Mouse (Mus musculus): ENCODE measurements around the gene 2310057M21Rik. TPM values are rescaled to one million over a fixed set of nuclear protein-coding genes. Genes with fewer than 3 reads are reported as not detected.
"Not testable (repeated sequence)": the region's sequence is repeated elsewhere in the genome, so short reads cannot be mapped to it uniquely, and the experiment has no call there.

The 2310057M21Rik gene
- 25.6 and 28.7 TPM in 2 replicates for polyA plus RNA-seq (2014; fragmentation: Nextera tagmentation; extraction: Ambion mirVana)

DNA sequence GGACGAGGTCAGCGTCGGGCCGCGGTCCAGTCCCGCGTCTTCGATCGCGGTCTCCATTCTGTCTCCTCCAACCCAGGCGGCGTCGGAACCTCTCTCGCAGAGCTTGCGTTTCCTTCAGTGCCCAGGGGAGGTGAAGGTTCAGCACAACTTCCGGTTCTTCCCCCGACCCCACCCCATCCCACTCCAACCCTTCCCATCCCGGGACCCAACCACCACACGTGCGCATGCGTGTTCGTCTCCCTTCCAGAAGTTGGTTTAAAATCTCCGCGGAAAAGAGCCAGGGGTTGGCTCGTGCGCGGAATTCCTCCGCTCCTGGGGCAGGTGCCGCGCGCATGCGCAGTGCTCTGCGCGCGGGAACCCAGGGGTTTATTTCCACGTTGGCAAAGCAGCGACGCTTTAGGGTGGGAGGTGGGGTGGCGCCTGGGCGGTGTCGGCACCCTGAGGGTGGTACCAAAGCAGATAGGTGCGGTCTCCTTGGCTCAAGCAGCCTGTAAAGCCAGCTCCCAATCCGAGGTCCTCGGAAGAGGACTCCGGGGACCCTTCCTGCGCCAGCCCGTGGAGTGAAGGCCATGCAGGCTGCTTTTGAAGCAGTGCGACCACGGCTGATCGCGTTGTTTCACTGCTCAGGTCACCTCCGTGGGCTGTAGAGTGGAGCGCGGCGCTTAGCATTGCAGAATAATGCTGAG lies at the start of gene 2310057M21Rik:
2310057M21Rik (minus strand) TSS at position 145 of the 686 bp plus-strand sequence.
- peak; percentile 98 for DNase-seq (ENCODE audit: low spot score)
- H3K4me3 ChIP-seq (ENCODE audit: low read depth, low read length) = peak within 1 kb of the TSS; percentile 81
- H3K9me3 ChIP-seq (ENCODE audit: control insufficient read depth, low read length) = no peaks in the 10 kb centered on the region
- H3K4me2 ChIP-seq (ENCODE audit: low read depth) = peak within 1 kb of the TSS; percentile 93
- no peaks in the 10 kb centered on the region for H3K27me3 ChIP-seq (ENCODE audit: control insufficient read depth, insufficient read depth, low read length)
- peak; percentile 98 for ATAC-seq (ENCODE audit: insufficient read depth, low FRiP score, low TSS enrichment)
- H3K27ac ChIP-seq (ENCODE audit: low read depth, low read length) = peak within 1 kb of the TSS; percentile 78
- no peaks in the 10 kb centered on the region for H3K36me3 ChIP-seq (ENCODE audit: control insufficient read depth, insufficient read depth, low read length)
- under 1% methylated on average over 55 of the region's 55 CpGs for WGBS
- peaks cover 11% of the 10 kb centered on the region for H3K4me1 ChIP-seq (ENCODE audit: control insufficient read depth, insufficient read depth, low read length)
- peak within 1 kb of the TSS; percentile 88 for H3K9ac ChIP-seq (ENCODE audit: low read length)

DNA sequence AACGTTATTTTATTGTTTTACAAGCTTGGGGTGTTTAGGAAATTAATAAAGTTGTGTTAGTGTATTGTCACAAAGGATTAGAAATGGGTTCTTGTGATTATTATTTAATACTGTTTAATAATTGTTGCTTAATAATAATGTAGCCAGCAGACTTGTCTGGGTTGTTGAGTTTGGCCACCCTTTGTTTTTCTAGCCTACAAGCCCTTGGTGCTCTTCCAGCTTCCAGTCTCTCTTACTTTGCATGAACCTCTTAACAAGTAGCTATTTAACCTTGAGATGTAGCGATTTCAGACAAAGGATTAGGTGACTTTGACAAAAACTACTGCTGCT lies 49.3 kb upstream of the 2310057M21Rik start:
- Histone ChIP-seq H3K27me3 (ENCODE audit: control insufficient read depth, insufficient read depth, low read length) (no peaks in the 10 kb centered on the region), H3K9ac (ENCODE audit: low read length) (no peak overlapping the region), H3K36me3 (ENCODE audit: control insufficient read depth, insufficient read depth, low read length) (no peaks in the 10 kb centered on the region), H3K4me3 (ENCODE audit: low read depth, low read length) (no peak overlapping the region), H3K9me3 (ENCODE audit: control insufficient read depth, low read length) (no peaks in the 10 kb centered on the region), H3K4me2 (ENCODE audit: low read depth) (no peak overlapping the region), H3K27ac (ENCODE audit: low read depth, low read length) (no peak overlapping the region), H3K4me1 (ENCODE audit: control insufficient read depth, insufficient read depth, low read length) (peaks cover 15% of the 10 kb centered on the region; the same call in 1 of the 2 replicates)
- no peak for ATAC-seq (ENCODE audit: insufficient read depth, low FRiP score, low TSS enrichment)
- 57% methylated on average over 2 of the region's 2 CpGs for WGBS
- no peak for DNase-seq (ENCODE audit: low spot score)

DNA sequence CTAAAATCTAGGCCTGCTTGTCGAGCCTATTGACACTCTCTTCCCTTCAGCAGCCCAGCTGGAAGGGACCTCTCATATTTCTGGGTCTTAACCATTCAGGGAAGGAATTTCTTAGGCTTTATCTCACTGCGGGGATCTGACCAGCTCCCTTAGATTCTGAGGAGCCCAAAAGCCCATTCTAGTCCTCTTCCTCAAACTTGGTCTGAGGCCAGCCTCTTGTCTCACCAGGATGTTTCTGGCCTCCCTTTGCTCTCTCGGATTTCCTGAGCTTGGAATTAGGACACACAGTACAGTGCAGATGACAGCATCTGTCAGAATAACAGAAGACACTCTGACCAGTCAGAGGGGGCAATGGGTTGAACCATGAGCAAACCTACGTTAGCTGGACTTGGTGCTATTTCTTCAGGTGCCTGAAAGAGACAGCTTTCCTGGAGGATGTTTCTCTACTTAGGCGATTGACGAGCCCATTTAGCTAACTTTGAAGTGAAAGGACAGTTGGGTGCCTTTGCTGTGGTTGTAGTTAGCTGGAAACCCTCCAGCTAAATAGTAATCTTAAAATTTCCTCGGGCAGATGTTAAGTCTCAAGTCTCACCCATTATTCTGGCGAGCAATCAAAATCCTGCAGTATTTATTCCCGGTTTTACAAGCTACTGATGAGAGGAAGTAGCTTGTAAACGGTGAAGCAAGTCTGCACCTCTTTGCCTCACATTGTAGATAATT lies 48.8 kb upstream of the 2310057M21Rik start:
- Histone ChIP-seq H3K9me3 (ENCODE audit: control insufficient read depth, low read length) (no peaks in the 10 kb centered on the region), H3K27me3 (ENCODE audit: control insufficient read depth, insufficient read depth, low read length) (no peaks in the 10 kb centered on the region), H3K4me1 (ENCODE audit: control insufficient read depth, insufficient read depth, low read length) (peaks cover 15% of the 10 kb centered on the region; the same call in 1 of the 2 replicates), H3K4me2 (ENCODE audit: low read depth) (peak overlapping the region; percentile 56), H3K9ac (ENCODE audit: low read length) (no peak overlapping the region), H3K4me3 (ENCODE audit: low read depth, low read length) (peak overlapping the region; percentile 80), H3K27ac (ENCODE audit: low read depth, low read length) (no peak overlapping the region), H3K36me3 (ENCODE audit: control insufficient read depth, insufficient read depth, low read length) (no peaks in the 10 kb centered on the region)
- no peak for DNase-seq (ENCODE audit: low spot score)
- ATAC-seq (ENCODE audit: insufficient read depth, low FRiP score, low TSS enrichment) = no peak
- WGBS = 30% methylated on average over 10 of the region's 10 CpGs

DNA sequence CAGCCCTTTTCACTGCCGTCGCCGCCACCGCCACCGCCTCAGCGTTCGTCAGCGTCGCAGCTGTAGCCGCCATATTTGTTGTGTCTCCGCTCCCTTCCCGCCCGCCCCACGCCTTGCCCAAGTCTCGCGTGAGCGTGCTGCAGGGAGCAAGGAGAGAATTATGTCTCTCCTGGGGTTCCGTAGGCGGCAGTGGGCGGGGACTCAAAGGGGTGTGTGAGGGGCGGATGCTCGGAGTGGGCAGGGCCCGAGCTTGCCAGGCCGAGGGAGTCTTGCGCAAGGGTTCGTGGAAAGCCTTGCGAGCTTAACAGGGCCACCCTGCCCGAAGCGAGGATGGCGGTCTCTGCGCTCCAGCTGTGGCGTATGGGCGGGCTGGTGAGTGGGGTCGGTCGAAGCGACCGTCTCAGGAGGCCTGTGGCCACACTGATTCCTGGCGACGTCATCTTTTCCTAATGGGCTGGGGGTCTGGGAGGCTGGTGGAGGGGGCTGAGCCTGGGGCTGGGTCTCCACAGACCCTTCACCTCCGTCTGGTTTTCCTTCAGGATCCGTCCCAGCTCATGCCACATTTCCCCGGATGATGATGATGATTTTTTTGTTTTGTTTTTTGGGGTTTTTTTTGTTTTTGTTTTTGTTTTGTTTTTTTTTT lies 48.0 kb upstream of the 2310057M21Rik start, which contains the start of the genes Ikzf5 and Acadsb:
Ikzf5 (minus strand) TSS at position 106 of the 643 bp plus-strand sequence.
Acadsb (plus strand) TSS at position 186 of the 643 bp plus-strand sequence.
- H3K4me1 ChIP-seq (ENCODE audit: control insufficient read depth, insufficient read depth, low read length) = peaks cover 15% of the 10 kb centered on the region; the same call in 1 of the 2 replicates
- WGBS = under 1% methylated on average over 36 of the region's 42 CpGs
- H3K27ac ChIP-seq (ENCODE audit: low read depth, low read length) = peak within 1 kb of the TSS; percentile 50; the same call in 1 of the 2 replicates
- H3K36me3 ChIP-seq (ENCODE audit: control insufficient read depth, insufficient read depth, low read length) = no peaks in the 10 kb centered on the region
- H3K9me3 ChIP-seq (ENCODE audit: control insufficient read depth, low read length) = no peaks in the 10 kb centered on the region
- DNase-seq (ENCODE audit: low spot score) (peak; percentile 98), ATAC-seq (ENCODE audit: insufficient read depth, low FRiP score, low TSS enrichment) (peak; percentile 97)
- H3K9ac ChIP-seq (ENCODE audit: low read length) = peak within 1 kb of the TSS; percentile 85
- H3K4me2 ChIP-seq (ENCODE audit: low read depth) = peak within 1 kb of the TSS; percentile 70
- H3K27me3 ChIP-seq (ENCODE audit: control insufficient read depth, insufficient read depth, low read length) = no peaks in the 10 kb centered on the region
- peak within 1 kb of the TSS; percentile 80 for H3K4me3 ChIP-seq (ENCODE audit: low read depth, low read length)

DNA sequence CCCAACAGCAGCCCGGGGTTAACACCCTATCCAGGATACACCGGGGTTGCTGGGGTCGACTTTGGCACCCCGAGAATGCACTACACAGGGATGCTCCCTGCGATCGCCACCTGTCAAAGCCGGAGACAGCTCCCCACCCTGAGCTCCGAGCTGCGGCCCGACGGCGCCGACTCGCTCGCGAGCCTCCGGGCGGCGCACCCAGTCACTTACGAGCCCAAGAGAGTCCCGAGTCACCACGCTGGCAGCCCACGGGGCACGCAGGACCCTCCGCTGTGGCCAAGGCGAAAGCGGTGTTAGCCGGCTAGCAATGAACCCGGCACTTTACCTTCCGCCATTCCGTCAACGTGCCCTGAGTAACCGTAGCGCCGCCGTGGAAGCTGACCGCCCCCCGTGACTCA lies 47.4 kb upstream of the 2310057M21Rik start:
- H3K9me3 ChIP-seq (ENCODE audit: control insufficient read depth, low read length) = no peaks in the 10 kb centered on the region
- under 1% methylated on average over 38 of the region's 38 CpGs for WGBS
- ATAC-seq (ENCODE audit: insufficient read depth, low FRiP score, low TSS enrichment) = peak; percentile 58
- peak overlapping the region; percentile 80 for H3K4me3 ChIP-seq (ENCODE audit: low read depth, low read length)
- no peaks in the 10 kb centered on the region for H3K27me3 ChIP-seq (ENCODE audit: control insufficient read depth, insufficient read depth, low read length)
- DNase-seq (ENCODE audit: low spot score) = no peak
- peaks cover 15% of the 10 kb centered on the region; the same call in 1 of the 2 replicates for H3K4me1 ChIP-seq (ENCODE audit: control insufficient read depth, insufficient read depth, low read length)
- H3K4me2 ChIP-seq (ENCODE audit: low read depth) = peak overlapping the region; percentile 70
- H3K9ac ChIP-seq (ENCODE audit: low read length) = peak overlapping the region; percentile 85
- no peaks in the 10 kb centered on the region for H3K36me3 ChIP-seq (ENCODE audit: control insufficient read depth, insufficient read depth, low read length)
- H3K27ac ChIP-seq (ENCODE audit: low read depth, low read length) = peak overlapping the region; percentile 24; the same call in 1 of the 2 replicates

DNA sequence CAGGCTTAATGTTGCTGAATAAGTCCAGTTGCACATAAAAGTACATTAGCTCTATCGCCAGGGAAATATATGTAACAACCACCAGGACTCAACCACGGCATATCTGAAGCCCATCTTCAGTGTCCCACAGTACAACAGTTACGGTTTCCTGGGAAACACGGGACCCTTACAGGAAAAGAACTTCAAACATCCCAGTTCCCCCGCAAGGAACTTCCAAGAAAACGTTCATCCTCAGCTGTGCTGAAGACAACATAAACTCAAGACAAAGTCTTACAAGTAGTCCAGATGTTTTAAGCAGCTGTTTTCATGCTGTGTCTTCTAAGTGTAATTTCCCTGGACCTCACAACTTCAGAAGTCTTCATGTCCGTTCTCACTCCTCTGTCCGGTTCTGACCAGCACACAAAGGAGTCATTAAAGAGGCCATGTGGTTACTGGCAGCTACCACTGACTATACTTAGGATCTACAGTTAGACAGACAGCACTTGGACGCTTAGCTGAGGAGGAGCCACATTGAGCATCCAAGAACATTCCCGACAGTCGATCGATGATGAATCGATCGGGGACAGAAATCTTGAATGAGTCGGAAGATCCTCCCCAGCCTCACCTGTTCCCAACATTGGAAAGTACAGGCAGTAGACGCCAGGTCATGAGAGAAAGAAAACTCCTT lies 46.9 kb upstream of the 2310057M21Rik start:
- Histone ChIP-seq H3K4me2 (ENCODE audit: low read depth) (peak overlapping the region; percentile 70), H3K4me1 (ENCODE audit: control insufficient read depth, insufficient read depth, low read length) (peaks cover 15% of the 10 kb centered on the region; the same call in 1 of the 2 replicates), H3K36me3 (ENCODE audit: control insufficient read depth, insufficient read depth, low read length) (no peaks in the 10 kb centered on the region), H3K9me3 (ENCODE audit: control insufficient read depth, low read length) (no peaks in the 10 kb centered on the region), H3K27me3 (ENCODE audit: control insufficient read depth, insufficient read depth, low read length) (no peaks in the 10 kb centered on the region), H3K4me3 (ENCODE audit: low read depth, low read length) (peak overlapping the region; percentile 80), H3K9ac (ENCODE audit: low read length) (peak overlapping the region; percentile 85), H3K27ac (ENCODE audit: low read depth, low read length) (peak overlapping the region; percentile 24; the same call in 1 of the 2 replicates)
- WGBS = 5% methylated on average over 16 of the region's 16 CpGs
- ATAC-seq (ENCODE audit: insufficient read depth, low FRiP score, low TSS enrichment) (peak; percentile 29; the same call in 1 of the 2 replicates), DNase-seq (ENCODE audit: low spot score) (peak; percentile 37)

DNA sequence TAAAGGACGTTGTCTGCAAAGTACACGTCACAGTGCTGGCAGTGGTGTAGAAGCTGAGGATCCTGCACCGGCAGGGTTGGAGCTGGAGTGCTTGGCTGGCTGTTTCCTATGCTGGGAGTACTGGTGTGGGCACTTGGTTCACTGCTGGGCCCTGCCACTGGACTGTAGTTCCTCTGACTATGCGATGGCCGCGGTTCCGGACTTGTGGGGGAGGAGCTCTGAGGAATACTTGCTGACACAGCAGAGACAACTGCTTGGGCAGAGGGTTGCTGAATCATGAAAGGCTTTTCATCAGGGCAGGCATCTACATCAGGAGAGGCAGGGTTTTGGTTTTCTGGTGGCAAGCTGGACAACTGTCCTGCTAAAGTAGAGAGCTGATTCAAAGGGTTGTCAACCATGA lies 29.2 kb upstream of the 2310057M21Rik start:
- DNase-seq (ENCODE audit: low spot score); H3K4me3 ChIP-seq (ENCODE audit: low read depth, low read length); H3K27me3 ChIP-seq (ENCODE audit: control insufficient read depth, insufficient read depth, low read length); H3K9me3 ChIP-seq (ENCODE audit: control insufficient read depth, low read length); H3K36me3 ChIP-seq (ENCODE audit: control insufficient read depth, insufficient read depth, low read length); H3K4me2 ChIP-seq (ENCODE audit: low read depth); H3K9ac ChIP-seq (ENCODE audit: low read length); H3K4me1 ChIP-seq (ENCODE audit: control insufficient read depth, insufficient read depth, low read length); H3K27ac ChIP-seq (ENCODE audit: low read depth, low read length); ATAC-seq (ENCODE audit: insufficient read depth, low FRiP score, low TSS enrichment): not testable (repeated sequence)
- 87% methylated on average over 6 of the region's 7 CpGs for WGBS
